Mouse (Mus musculus): ENCODE results near the gene Krt33a. TPM values are rescaled to one million over a fixed set of nuclear protein-coding genes. Genes with fewer than 3 reads are reported as not detected.

The Krt33a gene
- polyA plus RNA-seq, 1 experiment: not detected

- 80% methylated on average over 2 of the region's 2 CpGs for WGBS
- TF ChIP-seq POLR2A (IDR thresholded peaks at IDR 0.05; ENCODE audit: insufficient read depth, low read depth, low read length) (no peak), CTCF (IDR thresholded peaks at IDR 0.05; ENCODE audit: insufficient read depth, low read depth, low read length) (no peak)
- Histone ChIP-seq H3K4me1 (ENCODE audit: control insufficient read depth, insufficient read depth, low read length) (no peaks in the 10 kb centered on the region), H3K4me3 (ENCODE audit: insufficient read depth, low read depth, low read length) (no peak overlapping the region), H3K27ac (ENCODE audit: insufficient read depth, low read depth, low read length) (no peak overlapping the region)
These were observed 50.1 kb downstream of the Krt33a start for GRCm38 (mm10) chr11:99965961-99966360.

GRCm38 (mm10) chr11:99964213-99964612 lies 51.8 kb downstream of the Krt33a start:
- H3K4me3 ChIP-seq (ENCODE audit: insufficient read depth, low read depth, low read length): no peak overlapping the region
- H3K27ac ChIP-seq (ENCODE audit: insufficient read depth, low read depth, low read length): no peak overlapping the region
- no peak for TF ChIP-seq CTCF (IDR thresholded peaks at IDR 0.05; ENCODE audit: insufficient read depth, low read depth, low read length)
- TF ChIP-seq POLR2A (IDR thresholded peaks at IDR 0.05; ENCODE audit: insufficient read depth, low read depth, low read length): no peak
- H3K4me1 ChIP-seq (ENCODE audit: control insufficient read depth, insufficient read depth, low read length): no peaks in the 10 kb centered on the region
- WGBS: 57% methylated on average over 6 of the region's 6 CpGs

Other genes starting within 250 kb of the Krt33a start
- not detected in 2 replicates for gene Gm11595, start 243.3 kb downstream of the Krt33a start, polyA plus RNA-seq (2012; ENCODE audit: insufficient read depth, insufficient read length, low replicate concordance, missing spikeins)
- not detected in 2 replicates for gene Krtap4-8, start 235.5 kb downstream of the Krt33a start, polyA plus RNA-seq (2012; ENCODE audit: insufficient read depth, insufficient read length, low replicate concordance, missing spikeins)
- not detected in 2 replicates for gene Krtap4-9, start 231.0 kb downstream of the Krt33a start, polyA plus RNA-seq (2012; ENCODE audit: insufficient read depth, insufficient read length, low replicate concordance, missing spikeins)
- not detected in 2 replicates for gene Gm11596, start 222.7 kb downstream of the Krt33a start, polyA plus RNA-seq (2012; ENCODE audit: insufficient read depth, insufficient read length, low replicate concordance, missing spikeins)
- not detected in 2 replicates for gene Gm11569, start 217.3 kb downstream of the Krt33a start, polyA plus RNA-seq (2012; ENCODE audit: insufficient read depth, insufficient read length, low replicate concordance, missing spikeins)
- not detected in 2 replicates for gene Gm11554, start 211.8 kb downstream of the Krt33a start, polyA plus RNA-seq (2012; ENCODE audit: insufficient read depth, insufficient read length, low replicate concordance, missing spikeins)
- not detected in 2 replicates for gene Krtap4-13, start 206.3 kb downstream of the Krt33a start, polyA plus RNA-seq (2012; ENCODE audit: insufficient read depth, insufficient read length, low replicate concordance, missing spikeins)
- not detected in 2 replicates for gene Gm11564, start 200.5 kb downstream of the Krt33a start, polyA plus RNA-seq (2012; ENCODE audit: insufficient read depth, insufficient read length, low replicate concordance, missing spikeins)
- not detected in 2 replicates for gene 2300003K06Rik, start 178.1 kb downstream of the Krt33a start, polyA plus RNA-seq (2012; ENCODE audit: insufficient read depth, insufficient read length, low replicate concordance, missing spikeins)
- not detected in 2 replicates for gene Krtap4-16, start 164.6 kb downstream of the Krt33a start, polyA plus RNA-seq (2012; ENCODE audit: insufficient read depth, insufficient read length, low replicate concordance, missing spikeins)
- gene Gm11568, start 158.3 kb downstream of the Krt33a start, polyA plus RNA-seq (2012; ENCODE audit: insufficient read depth, insufficient read length, low replicate concordance, missing spikeins): not detected in 2 replicates
- not detected in 2 replicates for gene Gm11559, start 151.7 kb downstream of the Krt33a start, polyA plus RNA-seq (2012; ENCODE audit: insufficient read depth, insufficient read length, low replicate concordance, missing spikeins)
- not detected in 2 replicates for gene Krtap9-1, start 142.8 kb downstream of the Krt33a start, polyA plus RNA-seq (2012; ENCODE audit: insufficient read depth, insufficient read length, low replicate concordance, missing spikeins)
- not detected in 2 replicates for gene Gm11567, start 137.0 kb downstream of the Krt33a start, polyA plus RNA-seq (2012; ENCODE audit: insufficient read depth, insufficient read length, low replicate concordance, missing spikeins)
- not detected in 2 replicates for gene Krtap31-1, start 108.3 kb downstream of the Krt33a start, polyA plus RNA-seq (2012; ENCODE audit: insufficient read depth, insufficient read length, low replicate concordance, missing spikeins)
- gene Gm11565, start 101.5 kb downstream of the Krt33a start, polyA plus RNA-seq (2012; ENCODE audit: insufficient read depth, insufficient read length, low replicate concordance, missing spikeins): not detected in 2 replicates
- not detected in 2 replicates for gene Krtap31-2, start 79.9 kb downstream of the Krt33a start, polyA plus RNA-seq (2012; ENCODE audit: insufficient read depth, insufficient read length, low replicate concordance, missing spikeins)
- gene Krtap9-5, start 67.7 kb downstream of the Krt33a start, polyA plus RNA-seq (2012; ENCODE audit: insufficient read depth, insufficient read length, low replicate concordance, missing spikeins): not detected in 2 replicates
- gene Krtap29-1, start 37.2 kb downstream of the Krt33a start, polyA plus RNA-seq (2012; ENCODE audit: insufficient read depth, insufficient read length, low replicate concordance, missing spikeins): not detected in 2 replicates
- gene Krtap16-1, start 29.6 kb downstream of the Krt33a start, polyA plus RNA-seq (2012; ENCODE audit: insufficient read depth, insufficient read length, low replicate concordance, missing spikeins): not detected in 2 replicates
- not detected in 2 replicates for gene Krtap17-1, start 22.2 kb downstream of the Krt33a start, polyA plus RNA-seq (2012; ENCODE audit: insufficient read depth, insufficient read length, low replicate concordance, missing spikeins)
- not detected in 2 replicates for gene Krt33b, start 13.7 kb upstream of the Krt33a start, polyA plus RNA-seq (2012; ENCODE audit: insufficient read depth, insufficient read length, low replicate concordance, missing spikeins)
- gene Krt34, start 25.3 kb upstream of the Krt33a start, polyA plus RNA-seq (2012; ENCODE audit: insufficient read depth, insufficient read length, low replicate concordance, missing spikeins): not detected in 2 replicates
- not detected in 2 replicates for gene Krt31, start 34.3 kb upstream of the Krt33a start, polyA plus RNA-seq (2012; ENCODE audit: insufficient read depth, insufficient read length, low replicate concordance, missing spikeins)
- not detected in 2 replicates for gene Krt32, start 72.0 kb upstream of the Krt33a start, polyA plus RNA-seq (2012; ENCODE audit: insufficient read depth, insufficient read length, low replicate concordance, missing spikeins)
- not detected in 2 replicates for gene Krt35, start 80.0 kb upstream of the Krt33a start, polyA plus RNA-seq (2012; ENCODE audit: insufficient read depth, insufficient read length, low replicate concordance, missing spikeins)
- not detected in 2 replicates for gene Krt36, start 89.4 kb upstream of the Krt33a start, polyA plus RNA-seq (2012; ENCODE audit: insufficient read depth, insufficient read length, low replicate concordance, missing spikeins)
- gene Krt13, start 105.4 kb upstream of the Krt33a start, polyA plus RNA-seq (2012; ENCODE audit: insufficient read depth, insufficient read length, low replicate concordance, missing spikeins): not detected in 2 replicates
- not detected in 2 replicates for gene Krt15, start 119.7 kb upstream of the Krt33a start, polyA plus RNA-seq (2012; ENCODE audit: insufficient read depth, insufficient read length, low replicate concordance, missing spikeins)
- not detected in 2 replicates for gene Krt19, start 132.5 kb upstream of the Krt33a start, polyA plus RNA-seq (2012; ENCODE audit: insufficient read depth, insufficient read length, low replicate concordance, missing spikeins)
- gene Krt9, start 177.0 kb upstream of the Krt33a start, polyA plus RNA-seq (2012; ENCODE audit: insufficient read depth, insufficient read length, low replicate concordance, missing spikeins): not detected in 2 replicates
- not detected in 2 replicates for gene Krt14, start 191.3 kb upstream of the Krt33a start, polyA plus RNA-seq (2012; ENCODE audit: insufficient read depth, insufficient read length, low replicate concordance, missing spikeins)
- gene Krt16, start 232.7 kb upstream of the Krt33a start, polyA plus RNA-seq (2012; ENCODE audit: insufficient read depth, insufficient read length, low replicate concordance, missing spikeins): not detected in 2 replicates
- gene Krt17, start 244.8 kb upstream of the Krt33a start, polyA plus RNA-seq (2012; ENCODE audit: insufficient read depth, insufficient read length, low replicate concordance, missing spikeins): not detected in 2 replicates

All from olfactory bulb, adult 2 months (tissue).